Mouse (Mus musculus) heart, adult 2 months (tissue): ENCODE results near the gene Parm1.

Experiments used
- CTCF ChIP-seq: fragments of 200-600 bp; IDR thresholded peaks from 2 replicates; pipeline ENCODE4 v1.8.1; 2022; ENCODE audit warnings: antibody characterized with exemption, mild to moderate bottlenecking, moderate library complexity
- POLR2A ChIP-seq: fragments of 200-500 bp; IDR thresholded peaks from 2 replicates; pipeline ENCODE4 v1.6.1; 2011; ENCODE audit warnings: mild to moderate bottlenecking, low read depth, low read length, control low read depth; ENCODE audit not compliant: insufficient read depth

- TF ChIP-seq POLR2A (no peak), CTCF (no peak)
Measured at GRCm38 (mm10) chr5:91518946-91519345, 1.5 kb downstream of the Parm1 start.
